Mouse (Mus musculus) heart, embryonic 13.5 days (tissue): Measurements from ENCODE around the gene Vegfd. TPM values are rescaled to one million over a fixed set of nuclear protein-coding genes. Genes with fewer than 3 reads are reported as not detected.
A peak's percentile ranks its signal among the peaks of the same experiment; 100 is the strongest.

Experiments
- ATAC-seq: fragments of 200-750 bp; cut with Nextera tagmentation; 2 replicates; pipeline ENCODE4 v1.8.0; 2017; ENCODE audit warnings: moderate TSS enrichment; ENCODE audit not compliant: insufficient number of reproducible peaks, low FRiP score, low TSS enrichment; ENCODE audit errors: extremely low read depth
- H3K27ac ChIP-seq: fragments of 300-500 bp; sonication (generic); replicated peaks from 2 replicates; pipeline ENCODE4 v1.5.1; 2015; ENCODE audit warnings: moderate library complexity, mild to moderate bottlenecking, inconsistent platforms
- H3K27me3 ChIP-seq: fragments of 300-500 bp; sonication (generic); replicated peaks from 2 replicates; pipeline ENCODE4 v1.6.1; 2015; ENCODE audit warnings: mild to moderate bottlenecking, inconsistent platforms
- H3K36me3 ChIP-seq: fragments of 300-500 bp; sonication (generic); 2 replicates; pipeline ENCODE4 v1.6.1; 2015; ENCODE audit warnings: mild to moderate bottlenecking, inconsistent platforms
- H3K4me1 ChIP-seq: fragments of 300-500 bp; sonication (generic); 2 replicates; pipeline ENCODE4 v1.6.1; 2015; ENCODE audit warnings: inconsistent platforms
- H3K4me2 ChIP-seq: fragments of 300-500 bp; sonication (generic); 2 replicates; pipeline ENCODE4 v1.6.1; 2015; ENCODE audit warnings: inconsistent platforms, mild to moderate bottlenecking, moderate library complexity
- H3K4me3 ChIP-seq: fragments of 300-500 bp; sonication (generic); 2 replicates; pipeline ENCODE4 v1.5.1; 2015; ENCODE audit warnings: moderate library complexity, mild to moderate bottlenecking, inconsistent platforms
- H3K9ac ChIP-seq: fragments of 300-500 bp; sonication (generic); 2 replicates; pipeline ENCODE4 v1.6.1; 2015; ENCODE audit warnings: inconsistent platforms, mild to moderate bottlenecking, moderate library complexity
- H3K9me3 ChIP-seq: fragments of 300-500 bp; sonication (generic); 2 replicates; pipeline ENCODE4 v1.6.1; 2016; ENCODE audit warnings: inconsistent platforms
- WGBS: fragments of 180-500 bp; shearing (Covaris S2); methylation state at CpG from one replicate; pipeline ENCODE4 v1.1.7; 2015; ENCODE audit warnings: mixed read lengths; 5-methylcytosine and 5-hydroxymethylcytosine counted together
- polyA plus RNA-seq: library from polyadenylated mRNA; unstranded; fragments of >200 nt; fragmentation: Nextera tagmentation; extraction: Ambion mirVana; gene quantifications from 2 replicates; pipeline ENCODE4 v1.2.1, GENCODE M21; 2015

Vegfd gene
- polyA plus RNA-seq, 1 experiment from 2014 or later = 4.7 TPM

GRCm38 (mm10) chrX:164420518-164420917 is 47.3 kb downstream of the Vegfd start:
- H3K27me3 ChIP-seq = no peaks in the 10 kb centered on the region
- ATAC-seq = no peak
- peak overlapping the region; percentile 87 for H3K9ac ChIP-seq
- H3K4me1 ChIP-seq = peaks cover 13% of the 10 kb centered on the region
- peaks cover 15% of the 10 kb centered on the region for H3K36me3 ChIP-seq
- WGBS = 28% methylated on average over 3 of the region's 3 CpGs
- peak overlapping the region; percentile 74 for H3K4me2 ChIP-seq
- H3K27ac ChIP-seq = 0 out of 2 replicates have a peak overlapping the region, but pooled peaks have one; percentile 74
- peak overlapping the region; percentile 64 for H3K4me3 ChIP-seq
- no peaks in the 10 kb centered on the region for H3K9me3 ChIP-seq

GRCm38 (mm10) chrX:164424821-164425220 is 51.6 kb downstream of the Vegfd start:
- Histone ChIP-seq H3K4me2 (no peak overlapping the region), H3K4me3 (no peak overlapping the region), H3K27ac (no peak overlapping the region), H3K4me1 (peaks cover 13% of the 10 kb centered on the region), H3K9me3 (no peaks in the 10 kb centered on the region), H3K27me3 (no peaks in the 10 kb centered on the region), H3K36me3 (peaks cover 33% of the 10 kb centered on the region), H3K9ac (no peak overlapping the region)
- no peak for ATAC-seq
- WGBS = 76% methylated on average over 1 of the region's 1 CpGs

- Histone ChIP-seq H3K27ac (no peak overlapping the region), H3K4me3 (no peak overlapping the region), H3K9me3 (no peaks in the 10 kb centered on the region), H3K4me2 (no peak overlapping the region), H3K4me1 (no peaks in the 10 kb centered on the region), H3K27me3 (no peaks in the 10 kb centered on the region), H3K9ac (no peak overlapping the region), H3K36me3 (peaks cover 55% of the 10 kb centered on the region)
- 84% methylated on average over 4 of the region's 4 CpGs for WGBS
- ATAC-seq = no peak
Observed at GRCm38 (mm10) chrX:164427295-164427694, 54.1 kb downstream of the Vegfd start.

- Histone ChIP-seq H3K27me3 (no peaks in the 10 kb centered on the region), H3K4me3 (no peak overlapping the region), H3K27ac (no peak overlapping the region), H3K9me3 (no peaks in the 10 kb centered on the region), H3K4me2 (no peak overlapping the region), H3K36me3 (peaks cover 54% of the 10 kb centered on the region), H3K4me1 (no peaks in the 10 kb centered on the region), H3K9ac (no peak overlapping the region)
- 81% methylated on average over 2 of the region's 2 CpGs for WGBS
- ATAC-seq = no peak
Observed at GRCm38 (mm10) chrX:164428224-164428623, 55.0 kb downstream of the Vegfd start.

- no peaks in the 10 kb centered on the region for H3K27me3 ChIP-seq
- H3K27ac ChIP-seq = no peak overlapping the region
- no peak overlapping the region for H3K4me3 ChIP-seq
- peaks cover 56% of the 10 kb centered on the region for H3K36me3 ChIP-seq
- no peak for ATAC-seq
- H3K4me2 ChIP-seq = no peak overlapping the region
- 83% methylated on average over 6 of the region's 6 CpGs for WGBS
- H3K9ac ChIP-seq = no peak overlapping the region
- no peaks in the 10 kb centered on the region for H3K4me1 ChIP-seq
- H3K9me3 ChIP-seq = 0 out of 2 replicates have a peak, but pooled peaks cover 3% of the 10 kb centered on the region
Observed at GRCm38 (mm10) chrX:164430621-164431020, 57.4 kb downstream of the Vegfd start.

GRCm38 (mm10) chrX:164431133-164431532 is 58.0 kb downstream of the Vegfd start:
- H3K9ac ChIP-seq = no peak overlapping the region
- H3K4me3 ChIP-seq = no peak overlapping the region
- H3K27me3 ChIP-seq = no peaks in the 10 kb centered on the region
- WGBS = 78% methylated on average over 2 of the region's 2 CpGs
- no peak overlapping the region for H3K27ac ChIP-seq
- H3K4me2 ChIP-seq = no peak overlapping the region
- peaks cover 55% of the 10 kb centered on the region for H3K36me3 ChIP-seq
- no peak for ATAC-seq
- H3K4me1 ChIP-seq = no peaks in the 10 kb centered on the region
- H3K9me3 ChIP-seq = 0 out of 2 replicates have a peak, but pooled peaks cover 3% of the 10 kb centered on the region

GRCm38 (mm10) chrX:164431541-164431940 is 58.4 kb downstream of the Vegfd start:
- WGBS = 82% methylated on average over 6 of the region's 6 CpGs
- H3K4me2 ChIP-seq = no peak overlapping the region
- no peak for ATAC-seq

GRCm38 (mm10) chrX:164432682-164433081 is 59.5 kb downstream of the Vegfd start:
- Histone ChIP-seq H3K27ac (no peak overlapping the region), H3K4me3 (no peak overlapping the region), H3K9me3 (0 out of 2 replicates have a peak, but pooled peaks cover 3% of the 10 kb centered on the region), H3K36me3 (peaks cover 55% of the 10 kb centered on the region), H3K9ac (no peak overlapping the region), H3K4me2 (no peak overlapping the region), H3K27me3 (no peaks in the 10 kb centered on the region), H3K4me1 (no peaks in the 10 kb centered on the region)
- WGBS = 94% methylated on average over 9 of the region's 9 CpGs
- ATAC-seq = no peak

More at GRCm38 (mm10) chrX:164431541-164431940, 58.4 kb downstream of the Vegfd start:
- Histone ChIP-seq H3K4me1 (no peaks in the 10 kb centered on the region), H3K9ac (no peak overlapping the region), H3K4me3 (no peak overlapping the region), H3K27ac (no peak overlapping the region), H3K27me3 (no peaks in the 10 kb centered on the region), H3K36me3 (peaks cover 55% of the 10 kb centered on the region), H3K9me3 (0 out of 2 replicates have a peak, but pooled peaks cover 3% of the 10 kb centered on the region)

GRCm38 (mm10) chrX:164436709-164437108 is 63.5 kb downstream of the Vegfd start, which contains the start of gene Asb11:
Asb11 (plus strand) TSS chrX:164436994.
- Histone ChIP-seq H3K4me2 (peak within 1 kb of the TSS; percentile 50), H3K27ac (peak within 1 kb of the TSS; percentile 74)
- ATAC-seq = no peak

GRCm38 (mm10) chrX:164439462-164439861 is 66.3 kb downstream of the Vegfd start:
- Histone ChIP-seq H3K4me3 (no peak overlapping the region), H3K4me2 (no peak overlapping the region), H3K4me1 (peaks cover 4% of the 10 kb centered on the region; the same call in 1 of the 2 replicates), H3K27me3 (no peaks in the 10 kb centered on the region), H3K9me3 (no peaks in the 10 kb centered on the region), H3K27ac (peak overlapping the region; percentile 42; the same call in 1 of the 2 replicates), H3K9ac (no peak overlapping the region), H3K36me3 (peaks cover 2% of the 10 kb centered on the region)
- WGBS = 76% methylated on average over 7 of the region's 7 CpGs
- no peak for ATAC-seq

More at GRCm38 (mm10) chrX:164436709-164437108, 63.5 kb downstream of the Vegfd start, which contains the start of gene Asb11:
- 37% methylated on average over 8 of the region's 8 CpGs for WGBS
- Histone ChIP-seq H3K4me3 (peak within 1 kb of the TSS; percentile 38), H3K9ac (peak within 1 kb of the TSS; percentile 61; the same call in 1 of the 2 replicates), H3K36me3 (peaks cover 23% of the 10 kb centered on the region), H3K27me3 (no peaks in the 10 kb centered on the region), H3K4me1 (peaks cover 4% of the 10 kb centered on the region; the same call in 1 of the 2 replicates), H3K9me3 (0 out of 2 replicates have a peak, but pooled peaks cover 3% of the 10 kb centered on the region)

GRCm38 (mm10) chrX:164440140-164440539 is 67.0 kb downstream of the Vegfd start:
- WGBS = 44% methylated on average over 2 of the region's 2 CpGs
- no peak for ATAC-seq
- Histone ChIP-seq H3K27ac (peak overlapping the region; percentile 84), H3K9ac (no peak overlapping the region), H3K4me3 (no peak overlapping the region), H3K9me3 (no peaks in the 10 kb centered on the region), H3K27me3 (no peaks in the 10 kb centered on the region), H3K36me3 (no peaks in the 10 kb centered on the region), H3K4me2 (peak overlapping the region; percentile 24; the same call in 1 of the 2 replicates), H3K4me1 (peaks cover 8% of the 10 kb centered on the region; the same call in 1 of the 2 replicates)

- Histone ChIP-seq H3K27me3 (no peaks in the 10 kb centered on the region), H3K9me3 (no peaks in the 10 kb centered on the region), H3K36me3 (no peaks in the 10 kb centered on the region), H3K4me1 (peaks cover 8% of the 10 kb centered on the region; the same call in 1 of the 2 replicates), H3K4me3 (no peak overlapping the region), H3K27ac (peak overlapping the region; percentile 84), H3K9ac (no peak overlapping the region), H3K4me2 (peak overlapping the region; percentile 24; the same call in 1 of the 2 replicates)
- ATAC-seq = no peak
- 59% methylated on average over 3 of the region's 3 CpGs for WGBS
Observed at GRCm38 (mm10) chrX:164440703-164441102, 67.5 kb downstream of the Vegfd start.
